Mouse (Mus musculus) gonadal fat pad, adult 2 months (tissue): Measurements from ENCODE around the gene Mcm5. TPM values are rescaled to one million over a fixed set of nuclear protein-coding genes. Genes with fewer than 3 reads are reported as not detected.

Source experiments
- DNase-seq: peaks from one replicate; pipeline ENCODE4 v3.0.0-alpha.2; 2012; ENCODE audit warnings: low read depth
- polyA plus RNA-seq: library from polyadenylated mRNA; depleted of rRNA; stranded (reverse); fragments of >200 nt; gene quantifications from 2 replicates; pipeline ENCODE4 v1.2.3, GENCODE M21; 2012

The Mcm5 gene
- polyA plus RNA-seq, 1 experiment, result 8.3 TPM

GRCm38 (mm10) chr8:75093399-75094156, 15.8 kb upstream of the Mcm5 start, which contains the start of gene Hmox1:
Hmox1 (plus strand) TSS chr8:75093621.
- peak; percentile 49 for DNase-seq

GRCm38 (mm10) chr8:75102956-75103355, 6.4 kb upstream of the Mcm5 start:
- no peak for DNase-seq

DNA sequence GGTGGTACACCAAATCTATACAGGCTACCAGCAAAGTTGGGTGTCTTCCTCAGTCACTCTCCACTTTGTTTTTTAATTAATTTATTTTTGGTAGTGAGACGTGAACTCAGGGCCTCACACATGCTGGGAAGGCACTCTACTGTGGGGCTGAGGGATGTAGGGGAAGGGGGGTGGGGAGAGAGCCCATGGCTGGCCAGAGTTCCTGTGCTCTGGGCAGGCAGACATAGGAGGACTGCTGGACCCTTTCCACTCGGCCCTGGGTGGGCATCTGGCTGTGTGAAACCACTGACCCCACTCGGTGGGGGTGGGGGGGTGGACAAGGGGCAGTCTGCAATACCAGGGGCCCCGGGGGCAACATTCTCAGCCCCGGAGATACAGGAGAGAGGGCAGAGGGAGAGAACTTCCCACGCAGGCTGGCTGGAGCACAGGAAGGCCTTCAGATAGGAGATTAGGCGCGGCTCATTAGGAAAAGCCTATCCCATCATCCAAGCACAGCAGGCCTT, 5.9 kb upstream of the Mcm5 start:
- no peak for DNase-seq

GRCm38 (mm10) chr8:75108527-75109235, 688 bp upstream of the Mcm5 start:
- DNase-seq, result no peak

DNA sequence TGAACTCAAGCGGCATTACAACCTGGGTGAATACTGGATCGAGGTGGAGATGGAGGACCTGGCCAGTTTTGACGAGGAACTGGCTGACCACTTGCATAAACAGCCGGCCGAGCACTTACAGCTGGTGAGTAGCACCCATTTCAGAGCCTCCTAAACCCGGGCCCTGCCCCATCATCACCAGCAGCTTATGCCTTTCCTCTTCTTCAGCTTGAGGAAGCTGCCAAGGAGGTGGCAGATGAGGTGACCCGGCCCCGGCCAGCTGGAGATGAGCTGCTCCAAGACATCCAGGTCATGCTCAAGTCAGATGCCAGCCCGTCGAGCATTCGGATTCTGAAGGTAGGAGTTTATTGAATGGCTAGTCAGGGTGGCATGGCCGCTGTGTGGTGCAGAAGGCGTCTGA, 724 bp downstream of the Mcm5 start:
- DNase-seq, result no peak

- no peak for DNase-seq
Observed at GRCm38 (mm10) chr8:75118505-75118904, 9.1 kb downstream of the Mcm5 start.

DNA sequence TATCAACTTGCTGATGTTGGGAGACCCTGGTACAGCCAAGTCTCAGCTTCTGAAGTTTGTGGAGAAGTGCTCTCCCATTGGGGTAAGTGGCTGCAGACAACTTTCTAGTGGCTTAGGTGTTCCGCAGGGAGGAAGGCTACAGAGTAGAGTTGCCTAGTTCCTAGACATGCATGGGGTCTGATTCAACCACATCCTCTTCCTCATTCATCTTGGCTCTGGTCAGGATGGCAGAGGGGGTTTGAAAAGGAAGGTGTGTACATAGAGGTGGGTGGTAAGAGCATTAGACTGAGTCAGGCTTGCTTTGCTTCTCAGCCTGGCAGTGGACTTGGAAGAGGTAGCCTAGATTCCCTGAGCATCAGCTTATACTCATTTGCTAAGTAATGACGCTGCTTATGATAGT, 9.9 kb downstream of the Mcm5 start:
- DNase-seq, result no peak

- no peak for DNase-seq
Observed at GRCm38 (mm10) chr8:75119747-75120146, 10.4 kb downstream of the Mcm5 start.

DNA sequence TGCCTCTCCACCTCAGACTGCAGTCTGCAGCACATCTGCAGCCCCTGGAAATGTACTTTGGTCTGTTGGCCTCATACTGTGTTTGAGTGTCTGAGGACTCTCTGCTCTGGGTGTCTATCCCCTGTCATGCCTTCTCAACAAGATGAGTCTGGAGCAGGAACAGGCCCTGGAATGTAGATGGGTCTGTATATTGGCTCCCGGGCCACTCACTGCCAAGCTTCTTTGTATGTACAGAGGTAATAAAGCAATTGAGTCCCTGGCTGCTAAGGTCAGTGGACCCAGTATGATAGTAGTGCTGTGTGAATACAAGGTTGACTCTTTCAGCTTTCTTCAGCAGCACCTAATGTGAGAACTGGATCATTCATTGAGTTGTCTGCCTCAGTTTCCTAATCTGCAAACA, 18.0 kb downstream of the Mcm5 start:
- no peak for DNase-seq

DNA sequence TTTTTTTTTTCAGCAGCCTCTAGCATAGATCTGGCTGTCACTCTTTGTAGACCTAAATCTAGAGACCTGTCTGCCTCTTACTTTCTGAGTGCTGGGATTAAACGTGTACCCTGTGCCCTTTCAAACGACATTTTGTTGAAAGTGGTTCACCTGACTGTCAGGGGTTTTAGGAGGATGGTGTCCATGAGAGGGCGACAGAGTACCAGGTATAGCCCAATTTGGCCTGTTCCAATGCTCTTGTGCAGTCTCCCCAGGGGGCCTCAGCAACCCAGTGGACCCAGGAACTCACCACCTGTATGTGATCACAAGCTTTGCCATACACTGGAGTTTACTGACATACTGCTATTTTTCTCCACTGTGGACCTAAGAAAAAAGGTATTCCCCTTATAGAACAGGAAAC, 23.1 kb downstream of the Mcm5 start:
- DNase-seq, result no peak

DNA sequence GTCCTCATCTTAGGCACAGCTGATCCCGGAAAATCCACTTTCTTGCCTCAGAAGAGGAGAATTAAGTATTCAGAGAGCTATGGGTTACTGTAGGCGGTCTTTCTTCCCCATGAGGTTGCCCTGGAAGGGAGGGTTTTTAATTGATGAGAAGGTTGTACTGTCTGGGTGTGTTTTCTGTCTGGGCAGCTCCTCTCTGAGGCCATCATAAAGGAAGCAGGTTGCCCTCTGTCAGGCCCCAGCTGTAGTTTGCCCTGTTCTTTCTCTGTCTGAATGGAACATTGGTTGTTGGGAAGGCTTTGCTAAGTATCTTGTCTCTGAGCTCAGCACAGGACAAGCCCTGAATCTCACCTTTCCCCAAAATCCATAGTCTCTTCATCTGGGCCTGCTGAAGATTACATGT, 24.0 kb downstream of the Mcm5 start:
- no peak for DNase-seq

- DNase-seq, result no peak
Observed at GRCm38 (mm10) chr8:75134603-75135391, 25.4 kb downstream of the Mcm5 start.

DNA sequence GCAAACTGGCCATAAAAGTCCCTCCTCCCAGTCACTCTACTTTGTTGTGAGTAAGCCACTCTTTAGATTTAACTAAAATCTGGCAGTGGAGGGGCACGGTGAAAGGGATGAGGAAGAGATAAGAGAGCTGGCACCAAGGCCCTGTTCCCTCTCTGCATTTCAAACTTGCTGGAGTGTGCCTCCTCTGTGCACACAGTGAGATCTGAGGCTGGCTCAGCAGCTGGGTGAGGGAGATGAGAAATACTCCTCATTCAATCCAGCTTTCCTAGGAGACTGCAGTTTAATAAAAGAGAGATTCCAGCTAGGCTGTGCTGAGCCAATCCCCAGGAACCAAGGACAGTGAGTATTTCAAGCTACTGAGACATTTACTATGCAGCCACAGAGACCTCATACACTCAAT, 26.4 kb downstream of the Mcm5 start:
- DNase-seq, result no peak

DNA sequence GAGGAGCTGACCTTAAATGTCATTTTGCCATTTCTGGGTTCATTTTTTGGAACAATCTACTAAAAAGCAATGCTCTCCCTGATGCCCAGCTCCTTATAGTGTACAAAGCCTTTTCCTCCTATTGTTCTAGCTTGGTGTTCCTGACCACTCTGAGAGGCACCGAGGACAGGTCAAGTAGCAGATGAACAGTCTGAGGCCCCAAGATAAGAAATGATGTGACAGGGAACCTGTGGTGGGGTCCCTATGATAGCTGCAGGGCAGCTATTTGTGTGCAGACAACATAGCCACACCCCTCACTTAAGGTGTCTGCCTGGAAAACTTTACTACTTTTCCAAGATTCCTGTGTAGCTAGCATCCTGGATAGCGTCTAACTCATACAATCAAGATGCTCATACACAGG, 26.9 kb downstream of the Mcm5 start:
- no peak for DNase-seq

DNA sequence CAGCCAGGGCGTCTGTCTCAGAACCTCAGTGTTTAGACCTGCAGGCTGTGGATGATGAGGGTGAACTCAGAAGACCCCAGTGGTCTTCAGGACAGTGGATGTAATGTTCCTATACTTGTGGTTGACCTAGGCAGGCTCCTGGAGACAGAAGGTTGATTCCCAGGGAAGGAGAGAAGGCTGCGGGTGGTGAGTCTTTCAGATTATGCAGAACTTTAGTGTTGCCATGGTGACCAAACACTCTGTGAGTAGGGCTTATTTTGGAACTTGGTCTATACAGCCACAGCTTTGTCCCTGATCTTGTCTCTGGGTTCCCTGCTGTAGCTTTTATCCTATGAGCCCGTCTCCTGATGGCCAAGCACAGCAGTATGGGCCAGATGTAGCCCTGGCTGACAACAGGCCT, 28.2 kb downstream of the Mcm5 start:
- no peak for DNase-seq

GRCm38 (mm10) chr8:75150911-75151610, 41.7 kb downstream of the Mcm5 start:
- no peak for DNase-seq

DNA sequence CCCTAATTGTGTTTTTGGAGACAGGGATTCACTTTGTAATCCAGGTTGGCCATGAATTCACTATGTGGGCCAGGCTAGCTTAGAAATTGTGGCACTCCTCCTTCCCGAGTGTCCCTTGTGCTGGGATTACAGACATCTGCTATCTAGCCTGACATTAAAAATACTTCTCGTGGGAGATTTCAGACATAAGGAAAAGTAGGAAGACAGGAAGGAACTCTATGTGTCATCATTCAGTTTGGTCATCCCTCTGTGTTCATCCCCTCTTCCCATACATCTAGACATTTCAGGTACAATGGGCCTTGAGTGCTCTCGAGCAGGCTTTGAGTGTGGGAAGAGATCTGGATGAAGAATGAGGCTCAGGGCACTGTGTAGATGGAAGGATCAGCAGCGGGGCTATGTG, 42.4 kb downstream of the Mcm5 start:
- DNase-seq, result no peak

DNA sequence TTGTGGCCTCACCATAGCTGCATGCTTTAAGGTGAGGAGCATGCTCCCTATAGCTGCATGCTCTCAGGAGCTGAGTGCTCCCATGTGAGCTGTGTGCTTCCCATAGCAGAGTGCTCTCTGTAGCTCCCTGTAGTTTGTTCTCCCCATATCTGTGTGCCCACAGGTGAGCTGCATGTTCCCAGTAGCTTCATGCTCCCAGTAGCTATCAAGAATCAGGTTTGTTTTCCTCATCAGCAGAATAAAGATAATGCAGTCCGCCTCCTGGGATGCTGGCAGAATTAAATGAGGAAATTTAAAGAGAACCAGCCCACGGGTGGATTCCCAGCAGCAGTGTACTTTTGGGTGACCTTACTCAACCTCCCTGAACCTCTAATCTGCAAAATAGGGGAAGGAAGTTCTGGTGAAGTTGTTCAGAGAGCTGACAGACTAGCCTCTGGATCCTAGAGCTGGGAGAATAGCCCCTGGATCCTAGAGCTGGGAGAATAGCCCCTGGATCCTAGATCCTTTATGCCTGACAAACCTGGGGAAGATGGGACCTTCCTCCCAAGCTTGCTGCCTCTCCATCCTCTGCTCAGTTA, 43.2 kb downstream of the Mcm5 start:
- DNase-seq, result no peak

DNA sequence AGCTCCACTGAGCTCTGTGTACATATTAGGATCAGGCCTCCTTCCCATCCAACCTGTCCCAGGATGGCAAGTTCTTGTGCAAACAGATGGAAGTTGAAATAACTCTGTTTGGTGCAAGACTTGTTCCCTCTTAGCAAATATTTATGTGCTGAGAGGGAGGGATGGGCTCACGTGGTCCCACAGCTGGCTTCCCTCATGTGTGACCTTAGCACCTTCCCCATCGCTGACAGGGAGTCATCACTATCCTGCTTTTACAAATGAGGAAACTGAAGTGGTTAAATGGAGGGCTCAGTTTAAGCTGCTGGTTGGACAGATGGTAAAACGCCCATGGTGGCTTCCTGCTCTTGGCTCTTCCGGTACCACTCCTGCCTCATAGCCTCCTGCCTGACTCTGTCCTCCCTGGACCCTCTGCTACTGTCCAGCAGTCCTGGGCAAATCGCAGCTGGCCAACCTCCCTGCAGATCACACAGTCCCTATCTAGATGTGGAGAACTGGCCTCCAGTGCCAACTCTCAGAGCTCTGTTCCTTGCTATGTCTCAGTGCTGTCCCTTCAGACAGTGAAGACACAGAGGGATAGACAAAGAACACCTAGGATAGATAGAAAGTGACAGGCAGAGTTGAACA, 45.6 kb downstream of the Mcm5 start:
- no peak for DNase-seq

GRCm38 (mm10) chr8:75155740-75156322, 46.5 kb downstream of the Mcm5 start:
- DNase-seq, result no peak
